Mouse (Mus musculus): ENCODE data around the gene Sulf2. TPM values are rescaled to one million over a fixed set of nuclear protein-coding genes. Genes with fewer than 3 reads are reported as not detected.

Sulf2 gene
- total and polyA plus RNA-seq, 3 experiments = 36.8 to 119 (median 56.3) TPM

- DNase-seq = no peak
These were observed 103.5 kb downstream of the Sulf2 start for GRCm38 (mm10) chr2:166051966-166052365.

- no peak for DNase-seq
These were observed 104.0 kb downstream of the Sulf2 start for GRCm38 (mm10) chr2:166051421-166051820.

GRCm38 (mm10) chr2:166048852-166049251, 106.6 kb downstream of the Sulf2 start:
- no peak for DNase-seq

GRCm38 (mm10) chr2:166047931-166048330, 107.5 kb downstream of the Sulf2 start:
- no peak for DNase-seq

GRCm38 (mm10) chr2:166045549-166046501, 109.6 kb downstream of the Sulf2 start:
- no peak for DNase-seq

- DNase-seq = no peak
These were observed 110.5 kb downstream of the Sulf2 start for GRCm38 (mm10) chr2:166045006-166045405.

GRCm38 (mm10) chr2:166042542-166042941, 112.9 kb downstream of the Sulf2 start:
- no peak for DNase-seq

GRCm38 (mm10) chr2:166039681-166040080, 115.8 kb downstream of the Sulf2 start:
- no peak for DNase-seq

- peak; percentile 66 for DNase-seq
These were observed 119.7 kb downstream of the Sulf2 start for GRCm38 (mm10) chr2:166035725-166036124.

GRCm38 (mm10) chr2:166034967-166035490, 120.4 kb downstream of the Sulf2 start:
- DNase-seq = no peak

- no peak for DNase-seq
These were observed 122.8 kb downstream of the Sulf2 start for GRCm38 (mm10) chr2:166032628-166033027.

- DNase-seq = peak; percentile 83
These were observed 124.1 kb downstream of the Sulf2 start for GRCm38 (mm10) chr2:166031120-166031929.

GRCm38 (mm10) chr2:166030256-166030995, 125.0 kb downstream of the Sulf2 start:
- DNase-seq = no peak

- no peak for DNase-seq
These were observed 126.2 kb downstream of the Sulf2 start for GRCm38 (mm10) chr2:166029232-166029631.

GRCm38 (mm10) chr2:166027834-166028233, 127.6 kb downstream of the Sulf2 start:
- DNase-seq = no peak

GRCm38 (mm10) chr2:166025943-166026342, 129.5 kb downstream of the Sulf2 start:
- DNase-seq = no peak

GRCm38 (mm10) chr2:166024621-166025020, 130.8 kb downstream of the Sulf2 start:
- no peak for DNase-seq

- no peak for DNase-seq
These were observed 131.4 kb downstream of the Sulf2 start for GRCm38 (mm10) chr2:166024079-166024478.
